Mouse (Mus musculus): ENCODE results near the gene Msh4. TPM values are rescaled to one million over a fixed set of nuclear protein-coding genes. Genes with fewer than 3 reads are reported as not detected.
"Not testable (repeated sequence)": the region's sequence is repeated elsewhere in the genome, so short reads cannot be mapped to it uniquely, and the experiment has no call there.

Msh4 gene
- polyA plus RNA-seq, 1 experiment from 2014 or later = 0.11 TPM

GRCm38 (mm10) chr3:153864636-153865429 lies 41.1 kb downstream of the Msh4 start:
- H3K4me3 ChIP-seq = no peak overlapping the region
- no peak overlapping the region for H3K9ac ChIP-seq
- H3K4me2 ChIP-seq (replicated peaks) = no peak overlapping the region
- no peaks in the 10 kb centered on the region for H3K36me3 ChIP-seq
- H3K27ac ChIP-seq = no peak overlapping the region
- no peaks in the 10 kb centered on the region for H3K4me1 ChIP-seq
- 90% methylated on average over 4 of the region's 4 CpGs for WGBS
- no peaks in the 10 kb centered on the region for H3K27me3 ChIP-seq (replicated peaks)
- H3K9me3 ChIP-seq = no peaks in the 10 kb centered on the region
- no peak for ATAC-seq (ENCODE audit: low FRiP score, low read depth)

DNA sequence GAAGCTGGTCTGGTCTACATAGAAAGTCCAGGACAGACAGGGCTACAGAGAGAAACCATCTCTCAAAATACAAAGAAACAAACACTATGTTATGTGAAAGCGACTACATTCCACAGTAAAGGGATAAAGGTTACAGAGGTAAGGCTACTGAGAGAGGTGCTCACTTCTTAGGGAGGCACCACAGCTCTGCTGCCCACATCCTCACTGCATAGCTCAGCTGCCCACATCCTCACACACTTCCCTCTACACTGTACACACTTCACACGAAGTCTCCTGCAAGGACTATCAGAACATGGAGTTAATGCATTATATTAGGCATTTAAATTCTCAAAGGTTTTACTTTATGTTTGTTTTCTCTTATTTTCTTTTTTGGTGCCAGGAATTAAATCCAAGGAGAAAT lies 42.1 kb downstream of the Msh4 start:
- no peaks in the 10 kb centered on the region for H3K36me3 ChIP-seq
- H3K9me3 ChIP-seq = no peaks in the 10 kb centered on the region
- no peak for ATAC-seq (ENCODE audit: low FRiP score, low read depth)
- H3K4me3 ChIP-seq = no peak overlapping the region
- WGBS = 85% methylated on average over 2 of the region's 2 CpGs
- no peaks in the 10 kb centered on the region for H3K4me1 ChIP-seq
- H3K27ac ChIP-seq = no peak overlapping the region
- H3K9ac ChIP-seq = no peak overlapping the region
- H3K4me2 ChIP-seq (replicated peaks) = no peak overlapping the region
- no peaks in the 10 kb centered on the region for H3K27me3 ChIP-seq (replicated peaks)

DNA sequence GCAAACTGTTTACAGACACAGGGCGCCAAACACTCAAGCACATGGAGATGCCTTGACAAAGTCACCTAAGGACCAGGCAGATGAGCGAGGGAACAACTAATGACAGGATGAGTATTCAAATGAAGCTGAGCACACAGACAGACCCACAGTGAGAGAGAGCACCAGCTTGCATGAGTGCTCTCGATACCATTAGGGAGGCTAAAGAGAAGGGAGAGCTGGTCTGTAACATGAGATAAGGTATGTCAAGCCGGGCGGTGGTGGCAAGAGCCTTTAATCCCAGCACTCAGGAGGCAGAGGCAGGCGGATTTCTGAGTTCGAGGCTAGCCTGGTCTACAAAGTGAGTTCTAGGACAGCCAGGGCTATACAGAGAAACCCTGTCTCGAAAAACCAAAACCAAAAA lies 45.5 kb downstream of the Msh4 start:
- H3K9ac ChIP-seq; ATAC-seq (ENCODE audit: low FRiP score, low read depth); H3K4me3 ChIP-seq; H3K27me3 ChIP-seq (replicated peaks); H3K4me2 ChIP-seq (replicated peaks); H3K27ac ChIP-seq; H3K9me3 ChIP-seq; H3K36me3 ChIP-seq; H3K4me1 ChIP-seq: not testable (repeated sequence)
- 91% methylated on average over 8 of the region's 8 CpGs for WGBS

GRCm38 (mm10) chr3:153858350-153859001 lies 47.5 kb downstream of the Msh4 start:
- no peak for ATAC-seq (ENCODE audit: low FRiP score, low read depth)
- Histone ChIP-seq H3K9ac (no peak overlapping the region), H3K4me3 (no peak overlapping the region), H3K4me2 (replicated peaks) (no peak overlapping the region), H3K27me3 (replicated peaks) (no peaks in the 10 kb centered on the region), H3K27ac (no peak overlapping the region), H3K4me1 (no peaks in the 10 kb centered on the region), H3K36me3 (no peaks in the 10 kb centered on the region), H3K9me3 (no peaks in the 10 kb centered on the region)
- WGBS = 81% methylated on average over 10 of the region's 10 CpGs

DNA sequence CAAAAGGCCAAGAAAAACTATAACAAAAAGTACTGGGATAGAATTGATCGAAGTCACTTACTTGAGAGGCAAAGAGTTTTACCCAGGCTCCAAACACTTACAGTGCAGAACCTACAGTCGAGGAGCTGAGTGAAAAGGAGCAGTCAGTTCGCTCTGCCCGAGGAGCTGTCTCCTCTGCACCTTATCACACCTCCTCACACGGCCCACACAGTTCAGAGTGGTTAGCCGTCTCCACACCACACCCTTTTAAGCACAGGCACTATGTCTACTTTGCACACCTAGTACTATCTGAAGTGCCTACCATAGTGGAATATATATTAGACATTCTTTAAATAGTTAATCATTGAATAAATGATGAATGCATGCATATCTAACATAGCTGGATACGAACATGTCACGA lies 53.7 kb downstream of the Msh4 start:
- Histone ChIP-seq H3K36me3 (no peaks in the 10 kb centered on the region), H3K4me3 (no peak overlapping the region), H3K4me2 (replicated peaks) (no peak overlapping the region), H3K27me3 (replicated peaks) (no peaks in the 10 kb centered on the region), H3K9ac (no peak overlapping the region), H3K4me1 (0 out of 2 replicates have a peak, but pooled peaks cover 5% of the 10 kb centered on the region), H3K9me3 (no peaks in the 10 kb centered on the region), H3K27ac (no peak overlapping the region)
- ATAC-seq (ENCODE audit: low FRiP score, low read depth) = no peak
- WGBS = 82% methylated on average over 8 of the region's 8 CpGs

GRCm38 (mm10) chr3:153850759-153851158 lies 55.2 kb downstream of the Msh4 start:
- no peak overlapping the region for H3K4me3 ChIP-seq
- H3K9ac ChIP-seq = no peak overlapping the region
- H3K27ac ChIP-seq = no peak overlapping the region
- no peaks in the 10 kb centered on the region for H3K9me3 ChIP-seq
- no peaks in the 10 kb centered on the region for H3K27me3 ChIP-seq (replicated peaks)
- WGBS = 89% methylated on average over 7 of the region's 7 CpGs
- 0 out of 2 replicates have a peak, but pooled peaks cover 5% of the 10 kb centered on the region for H3K4me1 ChIP-seq
- H3K36me3 ChIP-seq = no peaks in the 10 kb centered on the region
- no peak overlapping the region for H3K4me2 ChIP-seq (replicated peaks)
- ATAC-seq (ENCODE audit: low FRiP score, low read depth) = no peak

GRCm38 (mm10) chr3:153849368-153850015 lies 56.4 kb downstream of the Msh4 start:
- Histone ChIP-seq H3K27ac (no peak overlapping the region), H3K9me3 (no peaks in the 10 kb centered on the region), H3K27me3 (replicated peaks) (no peaks in the 10 kb centered on the region), H3K9ac (no peak overlapping the region), H3K36me3 (no peaks in the 10 kb centered on the region), H3K4me3 (no peak overlapping the region), H3K4me2 (replicated peaks) (peak overlapping the region; percentile 26; the same call in 1 of the 2 replicates), H3K4me1 (0 out of 2 replicates have a peak, but pooled peaks cover 5% of the 10 kb centered on the region)
- 5% methylated on average over 5 of the region's 5 CpGs for WGBS
- no peak for ATAC-seq (ENCODE audit: low FRiP score, low read depth)

- Histone ChIP-seq H3K36me3 (no peaks in the 10 kb centered on the region), H3K9me3 (no peaks in the 10 kb centered on the region), H3K4me3 (no peak overlapping the region), H3K4me1 (0 out of 2 replicates have a peak, but pooled peaks cover 5% of the 10 kb centered on the region), H3K9ac (no peak overlapping the region), H3K27me3 (replicated peaks) (no peaks in the 10 kb centered on the region), H3K4me2 (replicated peaks) (no peak overlapping the region), H3K27ac (no peak overlapping the region)
- WGBS = 83% methylated on average over 7 of the region's 7 CpGs
- no peak for ATAC-seq (ENCODE audit: low FRiP score, low read depth)
Observed at GRCm38 (mm10) chr3:153847207-153847733, 58.7 kb downstream of the Msh4 start.

- no peak overlapping the region for H3K4me2 ChIP-seq (replicated peaks)
- no peaks in the 10 kb centered on the region for H3K36me3 ChIP-seq
- ATAC-seq (ENCODE audit: low FRiP score, low read depth) = no peak
- H3K27ac ChIP-seq = no peak overlapping the region
- 0 out of 2 replicates have a peak, but pooled peaks cover 5% of the 10 kb centered on the region for H3K4me1 ChIP-seq
- no peak overlapping the region for H3K4me3 ChIP-seq
- no peaks in the 10 kb centered on the region for H3K9me3 ChIP-seq
- WGBS = 94% methylated on average over 4 of the region's 4 CpGs
- no peaks in the 10 kb centered on the region for H3K27me3 ChIP-seq (replicated peaks)
- H3K9ac ChIP-seq = no peak overlapping the region
Observed at GRCm38 (mm10) chr3:153846109-153846508, 59.8 kb downstream of the Msh4 start.

GRCm38 (mm10) chr3:153845500-153845899 lies 60.4 kb downstream of the Msh4 start:
- Histone ChIP-seq H3K4me2 (replicated peaks) (no peak overlapping the region), H3K36me3 (no peaks in the 10 kb centered on the region), H3K9ac (no peak overlapping the region), H3K27me3 (replicated peaks) (no peaks in the 10 kb centered on the region), H3K27ac (no peak overlapping the region), H3K9me3 (no peaks in the 10 kb centered on the region), H3K4me3 (no peak overlapping the region), H3K4me1 (0 out of 2 replicates have a peak, but pooled peaks cover 5% of the 10 kb centered on the region)
- no peak for ATAC-seq (ENCODE audit: low FRiP score, low read depth)
- 91% methylated on average over 2 of the region's 2 CpGs for WGBS

- Histone ChIP-seq H3K4me2 (replicated peaks) (no peak overlapping the region), H3K9ac (no peak overlapping the region), H3K4me3 (no peak overlapping the region), H3K27me3 (replicated peaks) (no peaks in the 10 kb centered on the region), H3K9me3 (no peaks in the 10 kb centered on the region), H3K27ac (no peak overlapping the region), H3K4me1 (0 out of 2 replicates have a peak, but pooled peaks cover 5% of the 10 kb centered on the region), H3K36me3 (no peaks in the 10 kb centered on the region)
- 95% methylated on average over 9 of the region's 9 CpGs for WGBS
- ATAC-seq (ENCODE audit: low FRiP score, low read depth) = no peak
Observed at GRCm38 (mm10) chr3:153844757-153845156, 61.2 kb downstream of the Msh4 start.

GRCm38 (mm10) chr3:153844030-153844429 lies 61.9 kb downstream of the Msh4 start, which contains the start of gene Asb17:
Gene Asb17, plus strand, starts transcription at chr3:153844209.
- H3K4me3 ChIP-seq = no peak within 1 kb of the TSS
- H3K4me2 ChIP-seq (replicated peaks) = no peak within 1 kb of the TSS
- no peak within 1 kb of the TSS for H3K9ac ChIP-seq
- no peaks in the 10 kb centered on the region for H3K36me3 ChIP-seq
- no peaks in the 10 kb centered on the region for H3K27me3 ChIP-seq (replicated peaks)
- WGBS = 86% methylated on average over 10 of the region's 10 CpGs
- no peak for ATAC-seq (ENCODE audit: low FRiP score, low read depth)
- no peaks in the 10 kb centered on the region for H3K9me3 ChIP-seq
- H3K4me1 ChIP-seq = no peaks in the 10 kb centered on the region
- no peak within 1 kb of the TSS for H3K27ac ChIP-seq
